Mouse (Mus musculus): Measurements from ENCODE around the gene Mblac2. TPM values are rescaled to one million over a fixed set of nuclear protein-coding genes. Genes with fewer than 3 reads are reported as not detected.

Gene Mblac2
- 16.4 TPM for polyA plus RNA-seq (2017; shearing (Covaris generic))

DNA sequence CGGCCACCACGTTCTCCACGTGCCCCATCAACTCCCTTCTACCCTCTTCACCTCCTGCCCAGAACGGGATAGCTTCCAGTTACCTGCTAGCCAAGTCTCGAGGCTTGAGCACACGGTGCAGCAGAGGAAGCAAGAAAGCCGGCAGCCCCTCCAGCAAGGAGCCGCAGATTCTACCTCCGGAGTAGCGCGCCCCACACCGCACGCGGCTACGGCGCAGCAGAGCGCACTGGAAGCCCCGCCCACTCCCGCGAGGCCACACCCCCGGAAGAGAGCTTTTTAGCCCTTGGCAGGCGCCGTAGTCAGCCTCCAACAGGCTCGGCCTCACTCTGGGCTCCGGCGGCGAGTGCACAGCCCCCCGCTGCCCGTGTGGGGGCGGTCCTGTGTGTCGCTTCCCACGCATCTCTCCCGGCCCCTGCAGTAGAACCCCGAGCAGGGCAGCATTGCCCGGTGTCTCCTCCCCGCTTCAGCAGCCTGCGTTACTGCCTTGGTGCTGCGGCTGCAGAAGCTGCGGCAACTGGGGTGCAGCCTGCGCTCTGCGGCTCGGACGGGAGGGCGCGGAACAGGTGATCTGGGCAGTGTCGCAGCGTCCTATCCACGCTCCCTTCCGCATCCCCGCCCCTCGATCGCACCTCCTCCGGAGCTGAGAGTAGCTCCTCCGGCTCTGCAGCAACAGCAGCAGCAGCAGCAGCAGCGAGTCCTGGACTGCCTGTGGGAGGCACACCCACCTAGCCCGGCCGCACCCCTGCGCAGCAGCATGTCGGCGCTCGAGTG is at the start of gene Mblac2, which contains the start of gene Polr3g:
Gene Mblac2 (plus strand): TSS at position 567 of the 771 bp plus-strand sequence.
Gene Polr3g (minus strand): TSS at position 239 of the 771 bp plus-strand sequence.

DNA sequence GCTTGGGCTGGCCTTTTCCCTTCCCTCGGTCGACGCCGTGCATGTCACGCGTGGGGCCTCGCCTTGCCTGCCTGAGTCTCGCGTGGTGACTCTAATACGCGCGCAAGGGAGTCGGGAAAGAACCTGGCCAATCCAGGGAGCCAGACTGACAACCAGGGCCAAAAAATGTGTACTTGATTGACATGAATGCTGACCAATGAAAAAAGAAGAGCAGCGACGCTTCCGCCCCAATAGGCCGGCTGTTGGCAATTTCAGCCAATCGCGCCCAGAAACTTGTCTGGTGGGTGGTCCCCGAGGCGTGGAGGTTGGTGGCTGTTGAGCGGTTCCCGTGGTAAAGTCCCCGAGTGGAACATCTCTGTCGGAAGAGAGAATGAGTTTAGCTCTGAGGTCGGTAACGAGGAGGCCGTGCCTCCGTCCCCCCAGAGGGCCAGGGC is 71.8 kb downstream of the Mblac2 start, which contains the start of gene Cetn3:
Gene Cetn3 (plus strand): TSS at position 107 of the 434 bp plus-strand sequence.

Other genes with a start within 250 kb of the Mblac2 start
- 0.54 TPM for gene Adgrv1, start 78.2 kb upstream of the Mblac2 start, polyA plus RNA-seq (2017; shearing (Covaris generic))
- gene Lysmd3, start 53.7 kb upstream of the Mblac2 start, polyA plus RNA-seq (2017; shearing (Covaris generic)) = 19.2 TPM
- 12.1 TPM for gene Polr3g, start 328 bp upstream of the Mblac2 start, polyA plus RNA-seq (2017; shearing (Covaris generic))
- gene Cetn3, start 71.7 kb downstream of the Mblac2 start, polyA plus RNA-seq (2017; shearing (Covaris generic)) = 176 TPM